In the genomic region with DNA sequence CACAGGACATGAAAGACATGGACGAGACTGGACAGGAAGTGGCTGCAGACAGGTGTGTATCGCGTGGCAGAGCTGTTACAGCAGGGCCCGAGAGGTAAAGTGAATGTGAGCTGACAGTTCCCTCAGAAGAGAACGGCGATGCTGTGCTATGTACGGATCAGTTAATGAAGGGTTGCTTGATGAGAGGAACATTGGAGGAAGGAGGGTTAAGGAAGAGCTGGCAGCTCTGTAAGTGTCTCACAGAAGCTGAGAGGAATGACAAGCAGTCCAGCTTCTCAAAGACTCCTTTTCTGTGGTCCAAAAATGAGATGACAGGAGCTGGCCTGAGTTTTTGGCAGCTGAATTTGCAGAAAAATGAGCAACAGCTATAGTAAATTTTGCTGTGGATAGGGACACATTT, we compare ENCODE assay signal across 15 mouse cellular contexts.
"Had no signal": no experiment of that assay in that cellular context is flagged by ENCODE, and none has a peak within 500 bp of the region (broad histone marks: within the 10 kb centered on the region; RNA-seq: fewer than 3 reads in every experiment).

No protein-coding gene starts in this region.

- H3K4me1 ChIP-seq: limb, embryonic 13.5 days; midbrain, embryonic 10.5 days; neural tube, embryonic 13.5 days had no signal

- H3K27ac ChIP-seq: kidney, postnatal 0 days; limb, embryonic 13.5 days; liver, embryonic 14.5 days; midbrain, embryonic 10.5 days; neural tube, embryonic 13.5 days had no signal

- DNase-seq: kidney, adult 11 months; kidney, adult 9 months; kidney, postnatal 36 days; layer of hippocampus, postnatal 36 days; lung, adult 18-20 months; midbrain, embryonic 14.5 days; retina, postnatal 1 day; spleen, adult 18-20 months; thymus, adult 18-20 months; thymus, postnatal 14 days had no signal

- H3K27me3 ChIP-seq: limb, embryonic 13.5 days; neural tube, embryonic 13.5 days had no signal

- H3K4me3 ChIP-seq: limb, embryonic 13.5 days; midbrain, embryonic 10.5 days; neural tube, embryonic 13.5 days had no signal
